In genomic region chr8:48649415-48649814, GRCm38 (mm10) we compare ENCODE assay signal across 13 mouse cellular contexts.
"Had no signal": no experiment of that assay in that cellular context is flagged by ENCODE, and none has a peak within 500 bp of the region (broad histone marks: within the 10 kb centered on the region; RNA-seq: fewer than 3 reads in every experiment).

No protein-coding gene starts in this region.

- H3K4me1 ChIP-seq: limb, embryonic 15.5 days; liver, embryonic 12.5 days; neural tube, embryonic 13.5 days had no signal

- H3K36me3 ChIP-seq: intestine, embryonic 15.5 days; limb, embryonic 15.5 days; liver, embryonic 12.5 days; midbrain, embryonic 12.5 days; neural tube, embryonic 13.5 days had no signal

- H3K27me3 ChIP-seq: intestine, embryonic 15.5 days; limb, embryonic 15.5 days; liver, embryonic 12.5 days; midbrain, embryonic 12.5 days; neural tube, embryonic 13.5 days had no signal

- H3K9ac ChIP-seq: intestine, embryonic 15.5 days; limb, embryonic 15.5 days; liver, embryonic 12.5 days; midbrain, embryonic 12.5 days; neural tube, embryonic 13.5 days had no signal

- ATAC-seq: liver, embryonic 12.5 days; midbrain, embryonic 16.5 days had no signal

- H3K9me3 ChIP-seq: intestine, embryonic 15.5 days; limb, embryonic 15.5 days; liver, embryonic 12.5 days; midbrain, embryonic 12.5 days; neural tube, embryonic 13.5 days had no signal

- DNase-seq: kidney, adult 9 months; layer of hippocampus, postnatal 36 days; retina, postnatal 1 day; right cerebral cortex, postnatal 4 days; spleen, adult 18-20 months; thymus, adult 18-20 months; thymus, postnatal 14 days had no signal

- H3K27ac ChIP-seq: intestine, embryonic 15.5 days; limb, embryonic 15.5 days; liver, embryonic 12.5 days; midbrain, embryonic 12.5 days; neural tube, embryonic 13.5 days had no signal

- H3K4me3 ChIP-seq: intestine, embryonic 15.5 days; limb, embryonic 15.5 days; liver, embryonic 12.5 days; midbrain, embryonic 12.5 days; neural tube, embryonic 13.5 days had no signal

- H3K4me2 ChIP-seq: intestine, embryonic 15.5 days; limb, embryonic 15.5 days; liver, embryonic 12.5 days; midbrain, embryonic 12.5 days; neural tube, embryonic 13.5 days had no signal
